Mouse (Mus musculus) skeletal muscle tissue, adult 2 months (tissue): ENCODE data around the gene Gpr153.

Source experiments
- DNase-seq: peaks from one replicate; pipeline ENCODE4 v3.0.0-alpha.2; 2012; ENCODE audit warnings: low read depth, low spot score

The Gpr153 gene

GRCm38 (mm10) chr4:152287317-152288120 lies 13.5 kb downstream of the Gpr153 start:
- DNase-seq: no peak

DNA sequence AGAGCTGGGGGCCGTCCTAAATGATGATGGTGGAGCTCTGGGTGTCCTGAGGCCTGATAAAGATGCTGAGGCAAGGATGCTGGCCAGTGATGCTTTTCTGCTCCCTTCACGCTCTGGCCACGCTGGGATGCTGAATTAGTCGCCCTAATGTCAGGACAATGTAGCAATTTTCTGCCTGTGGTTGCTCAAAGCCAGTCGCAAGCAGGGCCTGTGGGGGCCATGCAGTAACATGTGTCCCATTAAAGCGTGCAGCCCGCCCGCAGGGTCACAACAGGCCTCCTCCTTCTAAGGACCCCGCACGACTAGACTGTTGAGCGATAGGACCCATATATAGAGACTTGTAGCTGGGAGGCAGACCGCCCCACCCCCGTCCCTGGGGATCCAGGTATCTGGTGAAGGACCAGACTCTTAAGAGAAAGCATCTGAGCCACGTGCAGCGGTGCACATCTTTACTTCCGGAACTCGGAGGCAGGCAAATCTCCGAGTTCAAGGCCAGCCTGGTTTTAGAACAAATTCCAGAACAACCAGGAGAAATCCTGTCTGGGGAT lies 14.4 kb downstream of the Gpr153 start:
- DNase-seq: no peak

DNA sequence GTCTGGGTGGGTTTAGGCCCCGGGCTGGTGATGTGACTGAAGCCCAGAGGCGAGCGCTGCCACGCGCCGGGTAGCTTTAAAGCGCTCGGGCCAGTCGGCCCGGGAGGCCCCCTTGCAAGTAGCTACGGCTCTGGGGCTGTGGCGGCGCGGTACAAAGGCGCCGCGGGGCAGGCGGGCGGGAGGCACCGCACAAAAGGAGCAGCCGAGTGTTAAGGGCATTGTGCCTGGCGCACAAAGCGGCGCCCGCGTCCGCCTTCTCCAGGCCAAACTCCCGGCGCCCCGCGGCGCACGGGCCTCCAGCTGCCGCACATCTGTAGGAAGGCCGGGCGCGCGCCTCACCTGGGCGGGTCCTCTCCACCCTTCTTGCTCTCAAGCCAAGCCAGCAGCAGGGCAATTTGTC lies 16.4 kb downstream of the Gpr153 start:
- DNase-seq: no peak

DNA sequence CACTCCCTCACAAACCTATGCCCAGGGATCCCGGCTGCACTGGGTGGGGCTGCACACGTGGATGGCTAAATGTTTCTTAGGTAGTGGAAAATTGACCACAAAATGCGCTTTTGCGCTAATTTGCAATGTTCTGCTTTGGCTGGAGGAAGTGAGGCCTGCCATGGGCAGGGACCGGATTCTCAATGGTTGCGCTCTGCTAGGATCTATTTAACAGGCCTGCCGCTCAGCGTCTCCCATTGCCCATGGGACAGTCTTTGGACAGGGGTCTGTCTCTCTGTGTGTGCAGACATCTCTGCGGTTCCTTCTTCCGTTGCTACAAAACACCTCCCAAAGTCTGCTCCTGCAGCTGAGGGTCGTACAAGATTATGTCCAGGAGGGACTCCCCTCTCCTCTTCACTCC lies 17.0 kb downstream of the Gpr153 start:
- no peak for DNase-seq

GRCm38 (mm10) chr4:152291562-152291961 lies 17.5 kb downstream of the Gpr153 start, which contains the start of gene Hes3:
Gene Hes3 (minus strand): TSS chr4:152291662.
- no peak for DNase-seq

DNA sequence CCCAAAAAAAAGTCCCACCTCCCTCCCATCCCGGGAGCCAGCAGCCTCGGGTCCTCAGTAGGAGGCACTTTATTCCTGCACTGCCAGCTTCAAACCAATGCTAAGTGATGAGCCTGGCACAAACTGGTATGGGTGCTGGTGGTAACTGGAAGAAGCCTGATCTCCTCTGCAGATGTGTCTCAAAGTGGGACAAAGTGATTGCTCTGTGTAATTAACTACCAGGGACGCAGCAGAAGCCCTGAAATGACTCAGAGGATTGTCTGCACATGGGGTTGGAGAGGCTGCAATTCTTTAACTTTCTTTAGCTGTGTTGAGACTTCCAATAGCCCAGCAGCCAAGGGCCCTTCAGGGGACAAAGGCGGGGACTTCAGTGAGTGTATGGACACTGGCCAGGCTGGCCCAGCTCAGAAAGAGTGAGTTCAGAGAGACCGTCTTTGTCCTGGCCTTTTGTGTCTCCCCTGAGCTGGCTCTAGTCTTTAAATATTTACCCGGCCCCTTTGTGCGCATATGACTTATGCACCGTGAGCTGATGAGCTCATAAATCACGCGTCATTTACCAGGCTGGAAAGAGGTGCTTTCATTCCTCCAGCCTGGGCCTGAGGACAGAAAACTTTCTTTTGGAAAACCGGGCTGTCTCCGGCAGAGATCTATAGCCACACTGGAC lies 18.2 kb downstream of the Gpr153 start:
- no peak for DNase-seq

DNA sequence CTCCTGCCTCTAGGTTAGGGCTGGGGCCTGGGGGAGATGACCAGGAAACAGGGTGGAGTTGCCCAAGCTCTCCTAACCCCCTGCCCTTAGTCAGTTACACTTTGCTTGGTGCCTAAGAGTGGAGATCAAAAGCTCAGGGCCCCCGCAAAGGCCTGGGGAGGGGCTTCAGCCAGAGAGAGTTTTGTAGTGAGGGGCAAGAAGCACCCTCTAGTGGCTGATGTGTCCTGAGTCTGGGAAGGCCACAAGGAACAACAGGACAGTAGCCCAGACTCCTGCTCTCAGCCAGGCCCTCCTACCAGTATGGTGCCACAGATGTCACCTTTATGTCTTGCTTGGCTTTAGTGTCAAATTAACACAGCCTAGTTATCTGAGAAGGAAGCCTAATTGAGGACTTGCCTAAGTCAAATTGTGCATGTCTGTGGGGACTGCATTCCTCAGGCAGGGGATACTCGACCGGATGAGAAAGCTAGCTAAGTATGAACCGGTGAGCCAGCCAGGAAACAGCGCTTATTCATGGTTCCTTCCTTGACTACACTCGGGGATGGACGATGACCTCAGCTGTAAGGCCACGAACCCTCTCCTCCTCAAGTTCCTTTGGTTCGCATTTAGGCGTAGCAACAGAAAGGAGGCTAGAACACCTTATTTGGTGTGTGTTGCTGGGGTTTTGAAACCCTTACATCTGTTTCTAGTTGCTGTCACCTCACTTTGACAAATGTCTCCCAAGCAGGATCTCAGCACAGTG lies 20.3 kb downstream of the Gpr153 start:
- no peak for DNase-seq

- no peak for DNase-seq
Measured at GRCm38 (mm10) chr4:152295916-152296315, 21.9 kb downstream of the Gpr153 start.

DNA sequence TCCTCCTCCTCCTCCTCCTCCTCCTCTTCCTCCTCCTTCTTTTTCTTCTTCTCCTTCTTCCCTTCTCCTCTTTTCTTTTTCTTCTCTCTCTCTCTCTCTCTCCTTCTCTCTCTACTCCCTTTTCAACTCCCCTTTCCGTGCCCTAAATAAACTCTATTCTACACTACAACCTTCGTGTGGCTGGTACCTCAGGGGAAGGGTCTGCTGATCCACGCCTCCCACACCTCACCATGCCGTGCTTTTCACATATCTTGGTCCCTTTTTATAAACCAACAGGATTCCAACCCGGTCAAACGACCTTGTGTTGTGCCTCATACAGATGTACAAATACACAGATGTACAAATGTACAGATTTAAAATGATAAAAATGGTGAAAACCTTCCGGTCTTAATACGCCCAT lies 22.3 kb downstream of the Gpr153 start:
- DNase-seq: no peak

- DNase-seq: peak; percentile 99
Measured at GRCm38 (mm10) chr4:152296874-152297861, 23.1 kb downstream of the Gpr153 start, which contains the start of gene Icmt. Gene Icmt (plus strand): TSS chr4:152297227.

DNA sequence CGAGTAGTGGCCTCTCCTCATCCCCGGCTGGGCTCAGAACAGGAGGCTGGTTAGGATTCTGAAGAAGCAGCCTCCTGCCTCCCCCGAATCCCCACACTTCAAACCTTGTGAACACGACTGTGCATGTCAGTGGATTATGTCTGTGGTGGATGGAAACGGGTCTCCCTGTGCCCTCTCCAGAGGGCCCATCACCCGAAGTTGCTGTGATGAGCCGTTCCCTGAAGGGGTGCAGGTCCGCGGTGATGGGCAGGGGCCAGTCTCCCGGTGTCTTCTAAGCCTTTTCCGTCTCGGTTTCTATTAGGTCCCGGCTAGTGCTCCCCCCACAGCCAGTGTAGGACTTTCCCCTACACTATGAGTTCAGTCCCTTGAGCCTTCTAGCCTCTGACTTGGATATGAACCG lies 24.8 kb downstream of the Gpr153 start:
- no peak for DNase-seq

DNA sequence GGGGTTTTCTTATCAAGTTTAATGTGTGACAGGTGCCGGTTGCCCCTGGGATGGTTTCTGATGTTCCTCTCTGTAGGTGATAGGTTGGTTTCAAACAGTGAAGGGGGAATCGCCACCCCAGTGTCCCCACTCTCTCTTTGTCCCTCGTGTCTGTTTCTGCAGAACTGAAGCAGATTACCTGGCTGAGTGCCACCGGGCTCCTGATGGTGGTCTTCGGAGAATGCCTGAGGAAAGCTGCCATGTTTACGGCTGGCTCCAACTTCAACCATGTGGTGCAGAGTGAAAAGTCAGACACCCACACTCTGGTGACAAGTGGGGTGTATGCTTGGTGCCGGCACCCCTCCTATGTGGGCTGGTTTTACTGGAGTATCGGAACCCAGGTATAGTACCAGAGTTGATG lies 26.3 kb downstream of the Gpr153 start:
- no peak for DNase-seq

DNA sequence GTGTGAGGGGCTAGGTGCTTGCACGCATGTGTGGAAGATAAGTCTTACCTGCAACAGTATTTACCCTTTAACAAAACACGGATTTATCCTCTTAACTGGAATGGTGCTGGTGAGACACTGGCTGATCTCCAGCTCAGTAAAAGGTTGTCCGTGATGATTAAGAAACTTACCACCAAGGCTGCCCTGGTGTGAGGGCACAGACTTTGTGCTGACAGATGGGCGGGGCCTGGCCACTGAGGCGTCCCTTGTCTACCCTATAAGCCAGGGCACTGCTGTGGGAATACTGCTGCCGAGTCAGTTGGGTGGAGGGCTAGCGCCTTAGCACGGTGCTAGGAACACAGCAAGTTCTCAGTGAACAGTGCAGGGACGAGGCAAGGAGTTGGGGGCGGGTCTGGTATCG lies 28.0 kb downstream of the Gpr153 start:
- no peak for DNase-seq

- no peak for DNase-seq
Measured at GRCm38 (mm10) chr4:152303172-152303571, 29.1 kb downstream of the Gpr153 start.

- no peak for DNase-seq
Measured at GRCm38 (mm10) chr4:152304685-152305084, 30.7 kb downstream of the Gpr153 start.

DNA sequence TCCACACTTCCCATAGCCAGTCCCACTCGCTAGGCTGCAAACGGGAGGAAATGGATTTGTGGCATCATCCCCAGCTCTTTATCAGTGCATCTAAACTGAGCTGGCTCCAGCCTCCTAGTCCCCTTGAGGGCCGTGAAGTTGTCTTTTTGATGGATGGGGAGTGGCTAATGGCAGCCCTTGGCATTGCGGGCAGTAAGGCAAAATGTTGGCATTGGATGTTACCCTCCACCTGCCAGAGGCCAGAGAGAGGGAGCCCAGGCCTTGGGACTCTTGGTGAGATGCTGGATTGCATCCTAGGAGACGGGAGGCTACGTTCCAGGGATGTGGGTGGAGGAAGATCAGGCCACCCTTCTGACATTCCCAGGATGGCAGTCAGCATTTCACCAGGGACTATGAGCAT lies 32.0 kb downstream of the Gpr153 start:
- no peak for DNase-seq

GRCm38 (mm10) chr4:152307542-152307941 lies 33.5 kb downstream of the Gpr153 start:
- no peak for DNase-seq

GRCm38 (mm10) chr4:152312186-152312585 lies 38.2 kb downstream of the Gpr153 start:
- DNase-seq: no peak

DNA sequence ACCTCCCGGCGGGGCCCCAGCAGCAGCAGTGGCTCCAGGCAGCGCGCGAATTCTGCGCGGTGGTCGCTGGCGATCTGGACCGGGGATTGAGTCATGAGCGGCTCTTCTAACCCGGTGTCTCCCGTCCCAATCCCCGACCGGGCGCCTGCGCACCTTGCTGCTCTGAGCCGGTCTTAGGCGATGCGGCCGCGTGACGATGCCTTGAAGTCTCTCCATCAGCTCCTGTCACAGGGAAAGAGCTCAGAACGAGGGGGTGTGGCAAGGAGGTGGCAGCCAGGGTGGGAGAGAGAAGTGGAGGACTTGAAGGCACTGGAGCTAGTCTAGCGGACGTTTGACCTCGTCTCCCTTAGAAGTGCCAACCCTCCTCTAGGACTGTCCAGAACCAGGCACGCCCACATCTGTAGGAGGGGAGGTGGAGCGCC lies 39.2 kb downstream of the Gpr153 start:
- DNase-seq: no peak

DNA sequence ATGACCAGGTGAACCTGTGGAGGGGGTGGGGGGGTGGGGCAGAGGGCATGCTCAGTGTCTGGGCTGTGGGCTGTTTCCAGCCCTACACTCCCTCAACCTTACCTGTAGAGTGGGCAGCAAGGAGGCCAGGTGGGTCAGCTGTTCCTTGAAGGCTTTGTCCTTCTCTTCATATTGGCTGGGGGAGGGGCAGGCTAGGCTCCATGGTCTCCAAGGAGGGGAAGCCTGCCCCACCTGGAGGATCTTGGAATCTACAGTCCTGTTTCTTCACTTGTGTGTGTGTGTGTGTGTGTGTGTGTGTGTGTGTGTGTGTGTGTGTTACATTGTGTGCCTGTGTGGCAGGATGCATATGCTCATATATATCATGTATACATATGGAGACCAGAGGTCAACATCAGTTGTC lies 39.9 kb downstream of the Gpr153 start:
- DNase-seq: no peak
